Mouse (Mus musculus) forebrain, embryonic 11.5 days (tissue): ENCODE data around the gene Gp1ba. TPM values are rescaled to one million over a fixed set of nuclear protein-coding genes. Genes with fewer than 3 reads are reported as not detected.

Experiments used
- ATAC-seq: fragments of 200-750 bp; cut with Nextera tagmentation; replicated peaks from 2 replicates; pipeline ENCODE4 v1.8.0; 2017; ENCODE audit warnings: moderate TSS enrichment; ENCODE audit not compliant: low FRiP score
- DNase-seq: peaks from one replicate; pipeline ENCODE4 v3.0.0-alpha.2; 2017; ENCODE audit warnings: low spot score
- H3K27ac ChIP-seq: fragments of 300-500 bp; sonication (generic); 2 replicates; pipeline ENCODE4 v1.5.1; 2014; ENCODE audit warnings: low read depth, low read length
- H3K27me3 ChIP-seq: fragments of 300-500 bp; sonication (generic); 2 replicates; pipeline ENCODE4 v1.6.1; 2014; ENCODE audit warnings: mild to moderate bottlenecking, low read length, mixed read lengths; ENCODE audit not compliant: control insufficient read depth, insufficient read depth
- H3K36me3 ChIP-seq: fragments of 300-500 bp; sonication (generic); 2 replicates; pipeline ENCODE4 v1.6.1; 2014; ENCODE audit warnings: mild to moderate bottlenecking, low read length, moderate library complexity, mixed read lengths; ENCODE audit not compliant: control insufficient read depth, insufficient read depth
- H3K4me1 ChIP-seq: fragments of 300-500 bp; sonication (generic); replicated peaks from 2 replicates; pipeline ENCODE4 v1.6.1; 2014; ENCODE audit warnings: low read length, mixed read lengths; ENCODE audit not compliant: control insufficient read depth, insufficient read depth
- H3K4me2 ChIP-seq: fragments of 300-500 bp; sonication (generic); 2 replicates; pipeline ENCODE4 v1.6.1; 2014; ENCODE audit warnings: low read depth, mild to moderate bottlenecking, low read length, moderate library complexity, mixed read lengths; ENCODE audit not compliant: severe bottlenecking
- H3K4me3 ChIP-seq: fragments of 300-500 bp; sonication (generic); 2 replicates; pipeline ENCODE4 v1.5.1; 2014; ENCODE audit warnings: low read depth, low read length
- H3K9ac ChIP-seq: fragments of 300-500 bp; sonication (generic); 2 replicates; pipeline ENCODE4 v1.6.1; 2014; ENCODE audit warnings: low read length
- H3K9me3 ChIP-seq: fragments of 300-500 bp; sonication (generic); 2 replicates; pipeline ENCODE4 v1.6.1; 2016; ENCODE audit warnings: low read length, mixed read lengths; ENCODE audit not compliant: control insufficient read depth
- WGBS: fragments of 180-500 bp; shearing (Covaris S2); extraction: QIAGEN DNeasy Blood & Tissue Kit; methylation state at CpG from one replicate; pipeline ENCODE4 v1.1.7; 2014; 5-methylcytosine and 5-hydroxymethylcytosine counted together
- polyA plus RNA-seq: library from polyadenylated mRNA; unstranded; fragments of >200 nt; fragmentation: Nextera tagmentation; extraction: Ambion mirVana; gene quantifications from 2 replicates; pipeline ENCODE4 v1.2.1, GENCODE M21; 2014

Gp1ba gene
- polyA plus RNA-seq, 1 experiment from 2014 or later = 1.1 TPM

GRCm38 (mm10) chr11:70686901-70687566 is 48.1 kb downstream of the Gp1ba start:
- WGBS = 4% methylated on average over 16 of the region's 16 CpGs
- peaks cover 13% of the 10 kb centered on the region for H3K4me1 ChIP-seq

GRCm38 (mm10) chr11:70687601-70688199 is 48.8 kb downstream of the Gp1ba start, which contains the start of gene Camta2:
Gene Camta2 (minus strand): TSS chr11:70688105.
- ATAC-seq = peak; percentile 81
- Histone ChIP-seq H3K36me3 (no peaks in the 10 kb centered on the region; the same call in 1 of the 2 replicates), H3K4me1 (peaks cover 8% of the 10 kb centered on the region), H3K4me3 (peak within 1 kb of the TSS; percentile 65), H3K27me3 (no peaks in the 10 kb centered on the region), H3K4me2 (peak within 1 kb of the TSS; percentile 77), H3K9ac (peak within 1 kb of the TSS; percentile 75), H3K9me3 (no peaks in the 10 kb centered on the region), H3K27ac (peak within 1 kb of the TSS; percentile 47; the same call in 1 of the 2 replicates)
- DNase-seq = peak; percentile 91
- WGBS = under 1% methylated on average over 55 of the region's 55 CpGs

More at GRCm38 (mm10) chr11:70686901-70687566, 48.1 kb downstream of the Gp1ba start:
- H3K27me3 ChIP-seq = no peaks in the 10 kb centered on the region
- peak overlapping the region; percentile 47; the same call in 1 of the 2 replicates for H3K27ac ChIP-seq
- peak overlapping the region; percentile 77 for H3K4me2 ChIP-seq
- H3K9me3 ChIP-seq = no peaks in the 10 kb centered on the region
- DNase-seq = no peak
- H3K36me3 ChIP-seq = no peaks in the 10 kb centered on the region; the same call in 1 of the 2 replicates
- peak overlapping the region; percentile 75 for H3K9ac ChIP-seq
- peak overlapping the region; percentile 65 for H3K4me3 ChIP-seq
- peak; percentile 64 for ATAC-seq

- no peaks in the 10 kb centered on the region; the same call in 1 of the 2 replicates for H3K36me3 ChIP-seq
- H3K9me3 ChIP-seq = no peaks in the 10 kb centered on the region
- WGBS = 12% methylated on average over 8 of the region's 8 CpGs
- ATAC-seq (no peak), DNase-seq (no peak)
- H3K4me3 ChIP-seq = peak overlapping the region; percentile 65
- peaks cover 8% of the 10 kb centered on the region for H3K4me1 ChIP-seq
- H3K27me3 ChIP-seq = no peaks in the 10 kb centered on the region
- peak overlapping the region; percentile 75 for H3K9ac ChIP-seq
- peak overlapping the region; percentile 77 for H3K4me2 ChIP-seq
- H3K27ac ChIP-seq = no peak overlapping the region
These were observed 49.5 kb downstream of the Gp1ba start for GRCm38 (mm10) chr11:70688372-70688771.

GRCm38 (mm10) chr11:70689578-70689977 is 50.7 kb downstream of the Gp1ba start:
- 51% methylated on average over 4 of the region's 4 CpGs for WGBS
- Histone ChIP-seq H3K27ac (no peak overlapping the region), H3K9me3 (no peaks in the 10 kb centered on the region), H3K9ac (no peak overlapping the region), H3K27me3 (no peaks in the 10 kb centered on the region), H3K36me3 (no peaks in the 10 kb centered on the region; the same call in 1 of the 2 replicates), H3K4me3 (no peak overlapping the region), H3K4me1 (peaks cover 8% of the 10 kb centered on the region), H3K4me2 (no peak overlapping the region)
- ATAC-seq (no peak), DNase-seq (no peak)

Other genes with a start within 250 kb of the Gp1ba start
- 51.0 and 52.2 TPM in 2 replicates for gene Pelp1, start 229.1 kb upstream of the Gp1ba start, polyA plus RNA-seq
- gene Arrb2, start 206.5 kb upstream of the Gp1ba start, polyA plus RNA-seq = 44.0 and 47.9 TPM in 2 replicates
- gene Med11, start 187.2 kb upstream of the Gp1ba start, polyA plus RNA-seq = 40.9 and 46.0 TPM in 2 replicates
- 0.21 and 0.27 TPM in 2 replicates for gene Zmynd15, start 179.7 kb upstream of the Gp1ba start, polyA plus RNA-seq
- 0.81 and 1.1 TPM in 2 replicates for gene Cxcl16, start 179.1 kb upstream of the Gp1ba start, polyA plus RNA-seq
- 0.91 TPM in 1 of 2 replicates, not detected in the other for gene Tm4sf5, start 133.9 kb upstream of the Gp1ba start, polyA plus RNA-seq
- gene Vmo1, start 124.5 kb upstream of the Gp1ba start, polyA plus RNA-seq = not detected in 2 replicates
- gene Gltpd2, start 119.9 kb upstream of the Gp1ba start, polyA plus RNA-seq = 0.35 and 0.56 TPM in 2 replicates
- 812 and 901 TPM in 2 replicates for gene Psmb6, start 113.8 kb upstream of the Gp1ba start, polyA plus RNA-seq
- not detected in 2 replicates for gene Gm40193, start 106.2 kb upstream of the Gp1ba start, polyA plus RNA-seq
- 3.2 and 3.8 TPM in 2 replicates for gene Pld2, start 99.1 kb upstream of the Gp1ba start, polyA plus RNA-seq
- 17.7 and 21.1 TPM in 2 replicates for gene Mink1, start 76.2 kb upstream of the Gp1ba start, polyA plus RNA-seq
- gene 4930544D05Rik, start 23.3 kb upstream of the Gp1ba start, polyA plus RNA-seq = not detected in 2 replicates
- not detected in 2 replicates for gene Chrne, start 19.9 kb upstream of the Gp1ba start, polyA plus RNA-seq
- gene Rnf167, start 8.1 kb downstream of the Gp1ba start, polyA plus RNA-seq = 88.0 and 90.0 TPM in 2 replicates
- gene Slc25a11, start 8.4 kb downstream of the Gp1ba start, polyA plus RNA-seq = 129 and 137 TPM in 2 replicates
- gene Pfn1, start 15.5 kb downstream of the Gp1ba start, polyA plus RNA-seq = 1,387 and 1,399 TPM in 2 replicates
- gene Eno3, start 18.1 kb downstream of the Gp1ba start, polyA plus RNA-seq = 16.6 and 17.4 TPM in 2 replicates
- gene Spag7, start 30.3 kb downstream of the Gp1ba start, polyA plus RNA-seq = 160 and 167 TPM in 2 replicates
- gene Camta2, start 49.0 kb downstream of the Gp1ba start, polyA plus RNA-seq = 10.8 and 11.4 TPM in 2 replicates
- 0.65 and 1.3 TPM in 2 replicates for gene Inca1, start 61.0 kb downstream of the Gp1ba start, polyA plus RNA-seq
- gene Kif1c, start 61.4 kb downstream of the Gp1ba start, polyA plus RNA-seq = 6.4 and 6.9 TPM in 2 replicates
- 9.2 and 10.4 TPM in 2 replicates for gene Zfp3, start 125.1 kb downstream of the Gp1ba start, polyA plus RNA-seq
- not detected in 2 replicates for gene Scimp, start 173.5 kb downstream of the Gp1ba start, polyA plus RNA-seq
- gene Rabep1, start 205.7 kb downstream of the Gp1ba start, polyA plus RNA-seq = 41.2 and 42.7 TPM in 2 replicates